In genomic region chr19:59330816-59331225, GRCm38 (mm10) we compare ENCODE assay signal across 13 mouse cellular contexts.
"Had no signal": no experiment of that assay in that cellular context is flagged by ENCODE, and none has a peak within 500 bp of the region (broad histone marks: within the 10 kb centered on the region; RNA-seq: fewer than 3 reads in every experiment).

No protein-coding gene starts in this region.

- ATAC-seq: intestine, embryonic 15.5 days had no signal

- H3K9ac ChIP-seq: intestine, embryonic 15.5 days; limb, embryonic 15.5 days; lung, embryonic 14.5 days; neural tube, embryonic 13.5 days; stomach, embryonic 15.5 days had no signal

- H3K9me3 ChIP-seq: intestine, embryonic 15.5 days; limb, embryonic 15.5 days; midbrain, embryonic 10.5 days; neural tube, embryonic 13.5 days; stomach, embryonic 15.5 days had no signal

- H3K4me1 ChIP-seq: intestine, embryonic 15.5 days; limb, embryonic 15.5 days; midbrain, embryonic 10.5 days; neural tube, embryonic 13.5 days; stomach, embryonic 15.5 days had no signal

- DNase-seq: kidney, adult 18-20 months; kidney, postnatal 10 days; kidney, postnatal 4 days; lung, embryonic 14.5 days; lung, postnatal 14 days; midbrain, embryonic 14.5 days; right cerebral cortex, postnatal 14 days; thymus, postnatal 4 days had no signal

- H3K4me2 ChIP-seq: intestine, embryonic 15.5 days; limb, embryonic 15.5 days; lung, embryonic 14.5 days; neural tube, embryonic 13.5 days; stomach, embryonic 15.5 days had no signal

- H3K4me3 ChIP-seq: intestine, embryonic 15.5 days; limb, embryonic 15.5 days; midbrain, embryonic 10.5 days; neural tube, embryonic 13.5 days; stomach, embryonic 15.5 days had no signal

- H3K27me3 ChIP-seq: intestine, embryonic 15.5 days; limb, embryonic 15.5 days; neural tube, embryonic 13.5 days; stomach, embryonic 15.5 days had no signal

- H3K27ac ChIP-seq: intestine, embryonic 15.5 days; limb, embryonic 15.5 days; midbrain, embryonic 10.5 days; neural tube, embryonic 13.5 days; stomach, embryonic 15.5 days had no signal

- H3K36me3 ChIP-seq: intestine, embryonic 15.5 days; limb, embryonic 15.5 days; stomach, embryonic 15.5 days had no signal
